35 mouse cellular contexts compared by ENCODE assay signal in genomic region chrX:75115550-75115949, GRCm38 (mm10). TPM values are rescaled to one million over a fixed set of nuclear protein-coding genes. Genes with fewer than 3 reads are reported as not detected.
DNase-seq lines count a peak whose midpoint lies in the region; ATAC-seq and TF ChIP-seq lines count a peak whose summit lies in the region.
"Had no signal": no experiment of that assay in that cellular context is flagged by ENCODE, and none has a peak within 500 bp of the region (broad histone marks: within the 10 kb centered on the region; RNA-seq: fewer than 3 reads in every experiment).

No protein-coding gene starts in this region.

- no peak for TF ChIP-seq EP300 in stomach, postnatal 0 days (optimal IDR thresholded peaks at IDR 0.05)
- peak; percentile 80 for TF ChIP-seq EP300 in liver, postnatal 0 days (IDR thresholded peaks at IDR 0.05; ENCODE audit: low read depth)

- H3K4me3 ChIP-seq in stomach, embryonic 15.5 days (replicated peaks): no peak overlapping the region
- H3K4me3 ChIP-seq in stomach, postnatal 0 days (ENCODE audit: low read depth, low read length): no peak overlapping the region
- no peak overlapping the region for H3K4me3 ChIP-seq in liver, embryonic 12.5 days
- no peak overlapping the region for H3K4me3 ChIP-seq in liver, postnatal 0 days (ENCODE audit: low read depth, low read length)
- no peak overlapping the region for H3K4me3 ChIP-seq in forebrain, embryonic 14.5 days (ENCODE audit: low read depth, low read length)
- H3K4me3 ChIP-seq in lung, adult 2 months (replicated peaks; ENCODE audit: extremely low read depth, low read depth, low read length): no peak overlapping the region
- H3K4me3 ChIP-seq: heart, embryonic 13.5 days; kidney, embryonic 15.5 days; layer of hippocampus, adult 2 months; lung, embryonic 15.5 days; megakaryocyte, embryonic 14.5 days; midbrain, embryonic 13.5 days; neural tube, embryonic 13.5 days had no signal

- no peak overlapping the region for H3K9ac ChIP-seq in stomach, embryonic 15.5 days
- H3K9ac ChIP-seq in stomach, postnatal 0 days (ENCODE audit: low read length): no peak overlapping the region
- no peak overlapping the region for H3K9ac ChIP-seq in liver, embryonic 12.5 days
- H3K9ac ChIP-seq in liver, postnatal 0 days (replicated peaks): no peak overlapping the region
- H3K9ac ChIP-seq in forebrain, embryonic 14.5 days (ENCODE audit: low read length): no peak overlapping the region
- H3K9ac ChIP-seq: forebrain, postnatal 0 days; heart, embryonic 13.5 days; hindbrain, embryonic 14.5 days; kidney, embryonic 15.5 days; lung, embryonic 15.5 days; midbrain, embryonic 13.5 days; neural tube, embryonic 13.5 days had no signal

- DNase-seq in stomach, postnatal 0 days (ENCODE audit: low spot score): no peak
- DNase-seq in liver, postnatal 0 days: no peak
- no peak for DNase-seq in forebrain, embryonic 14.5 days (ENCODE audit: low spot score)
- no peak for DNase-seq in lung, adult 2 months
- no peak for DNase-seq in adrenal gland, postnatal 25 days
- DNase-seq: adrenal gland, postnatal 36 days; cerebellum, adult 2 months; cerebellum, postnatal 25 days; forebrain, postnatal 0 days; gastrocnemius, postnatal 10 days; heart, postnatal 10 days; kidney, adult 18-20 months; kidney, postnatal 25 days; left cerebral cortex, postnatal 4 days; lung, postnatal 36 days had no signal

- ATAC-seq in stomach, embryonic 15.5 days (ENCODE audit: insufficient read depth, low FRiP score, low read depth): peak; percentile 66; the same call in 1 of the 2 replicates
- no peak for ATAC-seq in stomach, postnatal 0 days (ENCODE audit: low FRiP score, low TSS enrichment)
- peak; percentile 97 for ATAC-seq in liver, embryonic 12.5 days
- peak; percentile 56 for ATAC-seq in liver, postnatal 0 days
- ATAC-seq in forebrain, embryonic 14.5 days: no peak
- ATAC-seq: forebrain, postnatal 0 days; midbrain, embryonic 13.5 days had no signal

- H3K36me3 ChIP-seq in stomach, embryonic 15.5 days: no peaks in the 10 kb centered on the region
- no peaks in the 10 kb centered on the region for H3K36me3 ChIP-seq in stomach, postnatal 0 days (ENCODE audit: control insufficient read depth, insufficient read depth, low read length)
- peaks cover 72% of the 10 kb centered on the region for H3K36me3 ChIP-seq in liver, embryonic 12.5 days
- H3K36me3 ChIP-seq in liver, postnatal 0 days (replicated peaks; ENCODE audit: insufficient read depth, low read length): peaks cover 69% of the 10 kb centered on the region
- H3K36me3 ChIP-seq in forebrain, embryonic 14.5 days (ENCODE audit: control insufficient read depth, insufficient read depth, low read length): 0 out of 2 replicates have a peak, but pooled peaks cover 2% of the 10 kb centered on the region
- H3K36me3 ChIP-seq: neural tube, embryonic 13.5 days had no signal

- no peak overlapping the region for H3K27ac ChIP-seq in stomach, embryonic 15.5 days
- H3K27ac ChIP-seq in stomach, postnatal 0 days (replicated peaks): no peak overlapping the region
- peak overlapping the region; percentile 90 for H3K27ac ChIP-seq in liver, embryonic 12.5 days
- peak overlapping the region; percentile 51; the same call in 1 of the 2 replicates for H3K27ac ChIP-seq in liver, postnatal 0 days (ENCODE audit: low read depth)
- H3K27ac ChIP-seq in forebrain, embryonic 14.5 days (ENCODE audit: low read depth, low read length): no peak overlapping the region
- H3K27ac ChIP-seq: heart, embryonic 13.5 days; hindbrain, embryonic 14.5 days; kidney, embryonic 15.5 days; layer of hippocampus, adult 2 months; lung, embryonic 15.5 days; midbrain, embryonic 13.5 days; neural tube, embryonic 13.5 days had no signal

- no peaks in the 10 kb centered on the region for H3K27me3 ChIP-seq in stomach, embryonic 15.5 days (replicated peaks)
- H3K27me3 ChIP-seq in stomach, postnatal 0 days (ENCODE audit: control insufficient read depth, insufficient read depth, low read length): no peaks in the 10 kb centered on the region
- no peaks in the 10 kb centered on the region for H3K27me3 ChIP-seq in liver, embryonic 12.5 days (replicated peaks)
- H3K27me3 ChIP-seq in liver, postnatal 0 days (ENCODE audit: insufficient read depth, low read length): no peaks in the 10 kb centered on the region
- no peaks in the 10 kb centered on the region for H3K27me3 ChIP-seq in forebrain, embryonic 14.5 days (replicated peaks; ENCODE audit: control insufficient read depth, insufficient read depth, low read length)
- H3K27me3 ChIP-seq: heart, embryonic 13.5 days; kidney, embryonic 15.5 days; lung, embryonic 15.5 days; midbrain, embryonic 13.5 days; neural tube, embryonic 13.5 days had no signal

- no peak for TF ChIP-seq CTCF in stomach, postnatal 0 days (IDR thresholded peaks at IDR 0.05; ENCODE audit: low read depth)
- no peak for TF ChIP-seq CTCF in liver, postnatal 0 days (IDR thresholded peaks at IDR 0.05; ENCODE audit: low read depth)
- TF ChIP-seq CTCF in lung, adult 2 months (IDR thresholded peaks at IDR 0.05; ENCODE audit: insufficient read depth, low read length): no peak

- H3K4me1 ChIP-seq in stomach, embryonic 15.5 days: no peaks in the 10 kb centered on the region
- no peaks in the 10 kb centered on the region for H3K4me1 ChIP-seq in stomach, postnatal 0 days (replicated peaks; ENCODE audit: control insufficient read depth, insufficient read depth)
- peaks cover 42% of the 10 kb centered on the region for H3K4me1 ChIP-seq in liver, embryonic 12.5 days
- no peaks in the 10 kb centered on the region for H3K4me1 ChIP-seq in liver, postnatal 0 days (ENCODE audit: insufficient read depth)
- H3K4me1 ChIP-seq in forebrain, embryonic 14.5 days (ENCODE audit: control insufficient read depth, insufficient read depth, low read length): no peaks in the 10 kb centered on the region
- no peaks in the 10 kb centered on the region for H3K4me1 ChIP-seq in lung, adult 2 months (ENCODE audit: control insufficient read depth, insufficient read depth, low read length)
- H3K4me1 ChIP-seq: heart, embryonic 13.5 days; kidney, embryonic 15.5 days; lung, embryonic 15.5 days; megakaryocyte, embryonic 14.5 days; midbrain, embryonic 13.5 days; neural tube, embryonic 13.5 days had no signal

- no peak for TF ChIP-seq POLR2A in lung, adult 2 months (IDR thresholded peaks at IDR 0.05; ENCODE audit: borderline replicate concordance, extremely low read depth, low read depth, low read length)

- no peak overlapping the region for H3K4me2 ChIP-seq in stomach, embryonic 15.5 days
- H3K4me2 ChIP-seq in stomach, postnatal 0 days (replicated peaks; ENCODE audit: low read depth): no peak overlapping the region
- peak overlapping the region; percentile 28 for H3K4me2 ChIP-seq in liver, embryonic 12.5 days
- peak overlapping the region; percentile 33; the same call in 1 of the 2 replicates for H3K4me2 ChIP-seq in liver, postnatal 0 days (ENCODE audit: low read depth, low read length)
- no peak overlapping the region for H3K4me2 ChIP-seq in forebrain, embryonic 14.5 days (ENCODE audit: low read length)
- H3K4me2 ChIP-seq: heart, embryonic 13.5 days; hindbrain, embryonic 14.5 days; kidney, embryonic 15.5 days; lung, embryonic 15.5 days; midbrain, embryonic 13.5 days; neural tube, embryonic 13.5 days had no signal

- H3K9me3 ChIP-seq in stomach, embryonic 15.5 days: no peaks in the 10 kb centered on the region
- H3K9me3 ChIP-seq in stomach, postnatal 0 days (ENCODE audit: control insufficient read depth, low read length): no peaks in the 10 kb centered on the region
- no peaks in the 10 kb centered on the region for H3K9me3 ChIP-seq in liver, embryonic 12.5 days (replicated peaks)
- no peaks in the 10 kb centered on the region for H3K9me3 ChIP-seq in liver, postnatal 0 days (ENCODE audit: low read length)
- no peaks in the 10 kb centered on the region for H3K9me3 ChIP-seq in forebrain, embryonic 14.5 days (replicated peaks; ENCODE audit: control insufficient read depth, low read length)
- H3K9me3 ChIP-seq: heart, embryonic 13.5 days; kidney, embryonic 15.5 days; lung, embryonic 15.5 days; megakaryocyte, embryonic 14.5 days; midbrain, embryonic 13.5 days; neural tube, embryonic 13.5 days had no signal

RNA-seq across cellular contexts. Expression of gene Mpp1, which starts 15.3 kb away (rescaled TPM):
- 79.3 and 84.9 TPM in 2 replicates for polyA plus RNA-seq in stomach, embryonic 15.5 days (2015; fragmentation: Nextera tagmentation; extraction: Ambion mirVana)
- polyA plus RNA-seq in stomach, postnatal 0 days (2015; fragmentation: Nextera tagmentation; extraction: Ambion mirVana): 52.5 and 60.1 TPM in 2 replicates
- 78.0 and 81.0 TPM in 2 replicates for polyA plus RNA-seq in liver, embryonic 12.5 days (2016; fragmentation: Nextera tagmentation; extraction: Ambion mirVana)
- 74.1 and 76.4 TPM in 2 replicates for polyA plus RNA-seq in liver, postnatal 0 days (2015; fragmentation: Nextera tagmentation; extraction: Ambion mirVana)
- 17.6 and 21.5 TPM in 2 replicates for polyA plus RNA-seq in forebrain, embryonic 14.5 days (2014; fragmentation: Nextera tagmentation; extraction: Ambion mirVana)
- polyA plus RNA-seq in lung, adult 2 months (2012; rRNA removed): 66.8 and 74.2 TPM in 2 replicates
- total RNA-seq in adrenal gland, postnatal 25 days (2021): 29.0 and 40.7 TPM in 2 replicates

RNA-seq across cellular contexts. Expression of gene Dkc1, which starts 19.9 kb away (rescaled TPM):
- 111 and 137 TPM in 2 replicates for polyA plus RNA-seq in stomach, embryonic 15.5 days (2015; fragmentation: Nextera tagmentation; extraction: Ambion mirVana)
- 43.2 and 52.4 TPM in 2 replicates for polyA plus RNA-seq in stomach, postnatal 0 days (2015; fragmentation: Nextera tagmentation; extraction: Ambion mirVana)
- polyA plus RNA-seq in liver, embryonic 12.5 days (2016; fragmentation: Nextera tagmentation; extraction: Ambion mirVana): 160 TPM in 2 replicates
- polyA plus RNA-seq in liver, postnatal 0 days (2015; fragmentation: Nextera tagmentation; extraction: Ambion mirVana): 33.0 and 46.7 TPM in 2 replicates
- polyA plus RNA-seq in forebrain, embryonic 14.5 days (2014; fragmentation: Nextera tagmentation; extraction: Ambion mirVana): 62.7 and 68.4 TPM in 2 replicates
- polyA plus RNA-seq in lung, adult 2 months (2012; rRNA removed): 5.4 and 11.5 TPM in 2 replicates
- total RNA-seq in adrenal gland, postnatal 25 days (2021): 47.0 and 47.3 TPM in 2 replicates

RNA-seq across cellular contexts. Expression of gene Gab3, which starts 30.3 kb away (rescaled TPM):
- 2.7 and 3.0 TPM in 2 replicates for polyA plus RNA-seq in stomach, embryonic 15.5 days (2015; fragmentation: Nextera tagmentation; extraction: Ambion mirVana)
- polyA plus RNA-seq in stomach, postnatal 0 days (2015; fragmentation: Nextera tagmentation; extraction: Ambion mirVana): 1.3 and 1.5 TPM in 2 replicates
- 1.0 and 1.4 TPM in 2 replicates for polyA plus RNA-seq in liver, embryonic 12.5 days (2016; fragmentation: Nextera tagmentation; extraction: Ambion mirVana)
- polyA plus RNA-seq in liver, postnatal 0 days (2015; fragmentation: Nextera tagmentation; extraction: Ambion mirVana): 1.2 and 1.4 TPM in 2 replicates
- polyA plus RNA-seq in forebrain, embryonic 14.5 days (2014; fragmentation: Nextera tagmentation; extraction: Ambion mirVana): 0.84 and 1.0 TPM in 2 replicates
- 1.8 and 2.5 TPM in 2 replicates for polyA plus RNA-seq in lung, adult 2 months (2012; rRNA removed)
- 1.8 and 2.8 TPM in 2 replicates for total RNA-seq in adrenal gland, postnatal 25 days (2021)

RNA-seq across cellular contexts. Expression of gene Smim9, which starts 48.0 kb away (rescaled TPM):
- polyA plus RNA-seq in stomach, embryonic 15.5 days (2015; fragmentation: Nextera tagmentation; extraction: Ambion mirVana): not detected in 2 replicates
- polyA plus RNA-seq in stomach, postnatal 0 days (2015; fragmentation: Nextera tagmentation; extraction: Ambion mirVana): not detected in 2 replicates
- polyA plus RNA-seq in liver, embryonic 12.5 days (2016; fragmentation: Nextera tagmentation; extraction: Ambion mirVana): not detected in 2 replicates
- not detected in 2 replicates for polyA plus RNA-seq in liver, postnatal 0 days (2015; fragmentation: Nextera tagmentation; extraction: Ambion mirVana)
- polyA plus RNA-seq in forebrain, embryonic 14.5 days (2014; fragmentation: Nextera tagmentation; extraction: Ambion mirVana): not detected in 2 replicates
- not detected in 2 replicates for polyA plus RNA-seq in lung, adult 2 months (2012; rRNA removed)
- total RNA-seq in adrenal gland, postnatal 25 days (2021): not detected in 2 replicates
- total RNA-seq: adrenal gland, adult 18-20 months; adrenal gland, postnatal 36 days; gastrocnemius, postnatal 10 days; heart, adult 8-10 months; heart, postnatal 10 days; hematopoietic stem cell, adult 5-6 weeks; layer of hippocampus, adult 2 months; layer of hippocampus, postnatal 25 days; left cerebral cortex, postnatal 4 days had no signal
- polyA plus RNA-seq: brain, embryonic 14.5 days; cerebellum, adult 2 months; embryonic facial prominence, embryonic 11.5 days; forebrain, embryonic 11.5 days; forebrain, postnatal 0 days; gonadal fat pad, adult 2 months; heart, embryonic 13.5 days; hindbrain, embryonic 14.5 days; kidney, embryonic 15.5 days; limb, embryonic 14.5 days; lung, embryonic 15.5 days; midbrain, embryonic 13.5 days; neural tube, embryonic 13.5 days; urinary bladder, adult 2 months had no signal

Comparison
In these comparisons a context has a peak if more than half of its experiments do, and no peak if none do; other contexts are left out.
1. ATAC-seq: peak in stomach, embryonic 15.5 days (single experiment), liver, embryonic 12.5 days (single experiment) and liver, postnatal 0 days (single experiment); none in stomach, postnatal 0 days (single experiment) and forebrain, embryonic 14.5 days (single experiment).
2. H3K27ac ChIP-seq: peak in liver, embryonic 12.5 days (single experiment) and liver, postnatal 0 days (single experiment); none in stomach, embryonic 15.5 days (single experiment), stomach, postnatal 0 days (single experiment) and forebrain, embryonic 14.5 days (single experiment).
3. H3K4me2 ChIP-seq: peak in liver, embryonic 12.5 days (single experiment) and liver, postnatal 0 days (single experiment); none in stomach, embryonic 15.5 days (single experiment), stomach, postnatal 0 days (single experiment) and forebrain, embryonic 14.5 days (single experiment).